Mouse (Mus musculus): ENCODE results near the gene Spint5. TPM values are rescaled to one million over a fixed set of nuclear protein-coding genes. Genes with fewer than 3 reads are reported as not detected.

The Spint5 gene
- total and polyA plus RNA-seq, 3 experiments: 1.4 TPM; not detected in 2

DNA sequence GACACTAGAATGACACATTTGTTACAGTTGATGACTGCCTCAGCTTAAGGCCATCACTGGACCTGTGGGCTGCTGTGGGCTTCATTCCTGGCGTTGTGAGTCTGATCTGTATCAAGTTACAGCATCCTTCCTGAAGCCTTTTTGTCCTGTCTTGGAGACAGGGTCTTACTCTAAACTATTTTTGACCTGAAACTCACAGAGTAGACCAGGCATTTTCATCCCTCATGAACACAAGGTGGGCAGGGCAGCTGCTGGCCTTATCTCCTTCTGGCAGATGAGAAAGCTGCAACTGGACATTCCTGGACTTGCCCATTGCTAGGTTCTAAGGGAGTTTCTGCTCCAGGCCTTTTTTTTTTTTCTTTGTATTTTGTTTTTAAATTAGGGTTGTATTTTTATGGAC, 43.6 kb downstream of the Spint5 start:
- Histone ChIP-seq H3K4me1 (ENCODE audit: control insufficient read depth in 1 of 2, insufficient read depth in 2 of 2) (peaks cover 0 to 8% of the 10 kb centered on the region in 2 experiments; a peak in 2 of 4 replicates), H3K9ac (ENCODE audit: insufficient read depth, low read depth) (no peak overlapping the region), H3K9me3 (replicated peaks; ENCODE audit: low read length) (no peaks in the 10 kb centered on the region), H3K4me3 (replicated peaks in 1 of 3; ENCODE audit: low read depth in 2 of 3, low read length in 2 of 3, poor library complexity in 1 of 3) (no peak overlapping the region), H3K36me3 (replicated peaks in 1 of 2; ENCODE audit: control insufficient read depth in 1 of 2, insufficient read depth in 1 of 2, low read length in 1 of 2) (peaks cover 92 to 99% of the 10 kb centered on the region in 2 experiments), H3K27me3 (replicated peaks) (no peaks in the 10 kb centered on the region), H3K79me2 (replicated peaks; ENCODE audit: control insufficient read depth, extremely low read depth, insufficient read depth, poor library complexity, severe bottlenecking) (no peaks in the 10 kb centered on the region), H3K4me2 (ENCODE audit: insufficient read depth, low read depth, poor library complexity, severe bottlenecking) (no peak overlapping the region), H3K27ac (ENCODE audit: insufficient read depth, low read depth) (no peak overlapping the region)
- TF ChIP-seq POLR2AphosphoS2 (IDR thresholded peaks at IDR 0.05; ENCODE audit: low read depth, low read length) (no peak), ELF1 (IDR thresholded peaks at IDR 0.05; ENCODE audit: low read depth, low read length) (no peak), TCF12 (IDR thresholded peaks at IDR 0.05; ENCODE audit: low read depth, low read length) (no peak), ZMIZ1 (IDR thresholded peaks at IDR 0.05; ENCODE audit: low read depth, low read length) (no peak), SIN3A (IDR thresholded peaks at IDR 0.05; ENCODE audit: low read length) (no peak), TBP (conservative IDR thresholded peaks at IDR 0.05; ENCODE audit: low read depth, low read length) (no peak), MAFK (IDR thresholded peaks at IDR 0.05; ENCODE audit: insufficient replicate concordance, low read length) (no peak), CTCF (conservative IDR thresholded peaks at IDR 0.05 in 1 of 2, IDR thresholded peaks at IDR 0.05 in 1 of 2; ENCODE audit: low read depth in 2 of 2, low read length in 2 of 2) (no peak), MAX (IDR thresholded peaks at IDR 0.05; ENCODE audit: low read length) (no peak)
- DNase-seq (ENCODE audit: extremely low read depth): no peak
- dilution Hi-C loops (cut with MboI; ENCODE audit: extremely low pct_ligation_motif_present, extremely low pct_unique_long_range_greater_than_20kb, low sequenced_read_pairs) (no loop called here), in situ Hi-C loops (cut with MboI; ENCODE audit: low pct_ligation_motif_present, low pct_unique_long_range_greater_than_20kb, low sequenced_read_pairs) (no loop called here)

DNA sequence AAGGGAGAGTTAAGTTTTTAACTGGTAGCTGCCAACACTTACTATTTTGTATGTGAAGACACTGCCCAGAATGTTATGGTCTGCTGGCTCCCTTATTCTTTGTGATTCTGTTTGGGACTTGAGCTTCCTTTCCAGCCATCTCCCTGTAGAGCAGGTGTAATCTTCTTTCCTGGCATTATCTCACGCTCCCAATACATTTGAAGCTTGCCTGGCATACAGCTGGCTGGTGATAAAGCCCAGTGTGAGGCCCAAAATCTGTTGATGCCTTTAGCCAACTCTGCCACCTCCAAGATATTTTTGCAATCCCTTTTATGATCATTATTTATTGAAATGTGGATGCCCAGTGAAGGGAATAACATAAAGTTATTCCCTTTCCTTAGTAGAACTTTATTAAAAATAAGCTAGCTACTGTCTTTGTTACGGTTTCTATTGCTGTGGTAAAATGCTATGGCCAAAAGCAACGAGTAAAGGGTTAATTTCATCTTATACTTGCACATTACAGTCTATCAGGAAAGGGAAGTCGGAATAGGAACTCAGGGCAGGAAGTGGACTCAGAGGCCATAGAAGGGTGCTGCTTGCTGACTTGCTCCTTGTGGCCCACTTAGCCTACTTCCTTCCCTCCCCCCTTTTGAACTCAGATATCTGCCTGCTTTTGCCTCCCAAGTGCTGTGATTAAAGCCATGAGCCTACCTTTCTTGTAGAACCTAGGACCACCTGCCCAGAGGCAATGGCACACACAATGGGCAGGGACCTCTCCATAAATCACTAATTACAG, 45.1 kb downstream of the Spint5 start:
- Histone ChIP-seq H3K4me2 (ENCODE audit: insufficient read depth, low read depth, poor library complexity, severe bottlenecking) (no peak overlapping the region), H3K36me3 (replicated peaks in 1 of 2; ENCODE audit: control insufficient read depth in 1 of 2, insufficient read depth in 1 of 2, low read length in 1 of 2) (peaks cover 83 to 94% of the 10 kb centered on the region in 2 experiments)

DNA sequence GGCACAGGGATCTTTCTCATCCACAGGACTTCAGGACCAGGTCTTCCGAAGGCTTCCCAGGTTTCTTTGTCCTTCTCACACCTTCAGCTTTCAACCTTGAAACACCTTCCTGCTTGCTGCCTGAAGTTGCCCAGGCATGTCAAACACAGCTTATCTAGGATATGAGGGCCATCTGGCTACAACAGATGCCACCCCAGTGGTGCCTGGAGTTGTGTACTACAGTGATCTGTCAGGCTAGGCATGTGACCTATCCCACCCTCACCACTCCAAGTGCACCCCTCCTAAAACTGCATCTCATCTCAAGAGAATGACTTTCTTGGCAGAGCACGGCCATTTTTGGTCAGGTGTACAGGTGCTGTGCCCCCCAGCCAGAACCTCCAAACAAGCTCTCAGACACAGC, 46.4 kb downstream of the Spint5 start:
- Histone ChIP-seq H3K4me1 (ENCODE audit: control insufficient read depth in 1 of 2, insufficient read depth in 2 of 2) (peaks cover 0 to 18% of the 10 kb centered on the region in 2 experiments; a peak in 3 of 4 replicates), H3K9me3 (replicated peaks; ENCODE audit: low read length) (no peaks in the 10 kb centered on the region), H3K36me3 (replicated peaks in 1 of 2; ENCODE audit: control insufficient read depth in 1 of 2, insufficient read depth in 1 of 2, low read length in 1 of 2) (peaks cover 79 to 94% of the 10 kb centered on the region in 2 experiments), H3K27ac (ENCODE audit: insufficient read depth, low read depth) (no peak overlapping the region), H3K9ac (ENCODE audit: insufficient read depth, low read depth) (no peak overlapping the region), H3K4me2 (ENCODE audit: insufficient read depth, low read depth, poor library complexity, severe bottlenecking) (no peak overlapping the region), H3K79me2 (replicated peaks; ENCODE audit: control insufficient read depth, extremely low read depth, insufficient read depth, poor library complexity, severe bottlenecking) (no peaks in the 10 kb centered on the region), H3K27me3 (replicated peaks) (no peaks in the 10 kb centered on the region), H3K4me3 (replicated peaks in 1 of 3; ENCODE audit: low read depth in 2 of 3, low read length in 2 of 3, poor library complexity in 1 of 3) (no peak overlapping the region)
- dilution Hi-C loops (cut with MboI; ENCODE audit: extremely low pct_ligation_motif_present, extremely low pct_unique_long_range_greater_than_20kb, low sequenced_read_pairs): no loop called here
- no peak for DNase-seq (ENCODE audit: extremely low read depth)
- in situ Hi-C loops (cut with MboI; ENCODE audit: low pct_ligation_motif_present, low pct_unique_long_range_greater_than_20kb, low sequenced_read_pairs): no loop called here
- TF ChIP-seq ZKSCAN1 (IDR thresholded peaks at IDR 0.05; ENCODE audit: borderline replicate concordance, low read depth, low read length): no peak
- TF ChIP-seq CHD2 (IDR thresholded peaks at IDR 0.05; ENCODE audit: low read length): no peak
- no peak for TF ChIP-seq ZNF384 (IDR thresholded peaks at IDR 0.05; ENCODE audit: low read depth, low read length)
- no peak for TF ChIP-seq KAT2A (IDR thresholded peaks at IDR 0.05; ENCODE audit: insufficient replicate concordance, low read length)
- no peak for TF ChIP-seq RCOR1 (conservative IDR thresholded peaks at IDR 0.05; ENCODE audit: low read depth, low read length)
- no peak for TF ChIP-seq ETS1 (conservative IDR thresholded peaks at IDR 0.05; ENCODE audit: low read depth, low read length)
- TF ChIP-seq SIN3A (IDR thresholded peaks at IDR 0.05; ENCODE audit: low read length): no peak
- TF ChIP-seq ELF1 (IDR thresholded peaks at IDR 0.05; ENCODE audit: low read depth, low read length): no peak
- no peak for TF ChIP-seq NELFE (IDR thresholded peaks at IDR 0.05; ENCODE audit: low read depth, low read length)
- TF ChIP-seq TBP (conservative IDR thresholded peaks at IDR 0.05; ENCODE audit: low read depth, low read length): no peak
- no peak for TF ChIP-seq MAFK (IDR thresholded peaks at IDR 0.05; ENCODE audit: insufficient replicate concordance, low read length)
- no peak for TF ChIP-seq JUND (conservative IDR thresholded peaks at IDR 0.05; ENCODE audit: low read depth, low read length)
- TF ChIP-seq TCF12 (IDR thresholded peaks at IDR 0.05; ENCODE audit: low read depth, low read length): no peak
- no peak for TF ChIP-seq USF1 (IDR thresholded peaks at IDR 0.05; ENCODE audit: low read depth, low read length)
- no peak for TF ChIP-seq SMC3 (IDR thresholded peaks at IDR 0.05; ENCODE audit: low read depth, low read length)
- TF ChIP-seq RAD21 (IDR thresholded peaks at IDR 0.05; ENCODE audit: low read depth, low read length): no peak
- no peak for TF ChIP-seq E2F4 (IDR thresholded peaks at IDR 0.05; ENCODE audit: insufficient replicate concordance, low read depth, low read length)
- no peak for TF ChIP-seq PAX5 (IDR thresholded peaks at IDR 0.05; ENCODE audit: low read length)

More for the DNA sequence above, 45.1 kb downstream of the Spint5 start:
- no peaks in the 10 kb centered on the region for H3K27me3 ChIP-seq (replicated peaks)
- TF ChIP-seq BHLHE40 (IDR thresholded peaks at IDR 0.05; ENCODE audit: low read depth, low read length) (no peak), UBTF (IDR thresholded peaks at IDR 0.05; ENCODE audit: low read depth, low read length) (no peak), POLR2AphosphoS2 (IDR thresholded peaks at IDR 0.05; ENCODE audit: low read depth, low read length) (no peak), USF1 (IDR thresholded peaks at IDR 0.05; ENCODE audit: low read depth, low read length) (no peak), PAX5 (IDR thresholded peaks at IDR 0.05; ENCODE audit: low read length) (no peak), ZNF384 (IDR thresholded peaks at IDR 0.05; ENCODE audit: low read depth, low read length) (no peak)
- H3K4me3 ChIP-seq (replicated peaks in 1 of 3; ENCODE audit: low read depth in 2 of 3, low read length in 2 of 3, poor library complexity in 1 of 3): no peak overlapping the region
- no peaks in the 10 kb centered on the region for H3K79me2 ChIP-seq (replicated peaks; ENCODE audit: control insufficient read depth, extremely low read depth, insufficient read depth, poor library complexity, severe bottlenecking)
- in situ Hi-C loops (cut with MboI; ENCODE audit: low pct_ligation_motif_present, low pct_unique_long_range_greater_than_20kb, low sequenced_read_pairs) (no loop called here), dilution Hi-C loops (cut with MboI; ENCODE audit: extremely low pct_ligation_motif_present, extremely low pct_unique_long_range_greater_than_20kb, low sequenced_read_pairs) (no loop called here)
- no peaks in the 10 kb centered on the region for H3K9me3 ChIP-seq (replicated peaks; ENCODE audit: low read length)
- H3K9ac ChIP-seq (ENCODE audit: insufficient read depth, low read depth): no peak overlapping the region
- peaks cover 0 to 18% of the 10 kb centered on the region in 2 experiments; a peak in 3 of 4 replicates for H3K4me1 ChIP-seq (ENCODE audit: control insufficient read depth in 1 of 2, insufficient read depth in 2 of 2)
- H3K27ac ChIP-seq (ENCODE audit: insufficient read depth, low read depth): no peak overlapping the region
- DNase-seq (ENCODE audit: extremely low read depth): no peak
